Mouse (Mus musculus) C2C12 (cell line): ENCODE results near the gene C2cd4c. TPM values are rescaled to one million over a fixed set of nuclear protein-coding genes. Genes with fewer than 3 reads are reported as not detected.
A peak's percentile ranks its signal among the peaks of the same experiment; 100 is the strongest.

ENCODE experiments used
- H3K27me3 ChIP-seq: one replicate; pipeline ENCODE4 v1.6.1; 2011; ENCODE audit not compliant: control insufficient read depth, insufficient read depth, insufficient read length
- H3K36me3 ChIP-seq: one replicate; pipeline ENCODE4 v1.6.1; 2011; ENCODE audit not compliant: control insufficient read depth, insufficient read depth
- H3K4me3 ChIP-seq: one replicate; pipeline ENCODE4 v1.5.1; 2011; ENCODE audit warnings: mild to moderate bottlenecking, control low read depth; ENCODE audit not compliant: poor library complexity, insufficient read depth, severe bottlenecking
- H3K79me2 ChIP-seq: one replicate; pipeline ENCODE4 v1.6.1; 2011; ENCODE audit not compliant: control insufficient read depth, insufficient read depth
- H3K79me3 ChIP-seq: one replicate; pipeline ENCODE4 v1.6.1; 2011; ENCODE audit warnings: low read depth, control low read depth
- H3ac ChIP-seq: one replicate; pipeline ENCODE3; 2011; ENCODE audit warnings: low read depth; ENCODE audit not compliant: control insufficient read depth, insufficient read length
- CEBPB ChIP-seq: IDR thresholded peaks from one replicate; pipeline ENCODE4 v1.6.1; 2011; ENCODE audit warnings: low read depth, mild to moderate bottlenecking, control low read depth, moderate library complexity
- CTCF ChIP-seq: IDR thresholded peaks from one replicate; pipeline ENCODE4 v1.5.1; 2011; ENCODE audit not compliant: control insufficient read depth, insufficient read depth, insufficient read length
- FOSL1 ChIP-seq: IDR thresholded peaks from one replicate; pipeline ENCODE4 v1.8.0; 2011; ENCODE audit warnings: mild to moderate bottlenecking, low read length; ENCODE audit not compliant: poor library complexity, insufficient read depth, severe bottlenecking
- MAX ChIP-seq: IDR thresholded peaks from one replicate; pipeline ENCODE4 v1.6.1; 2011; ENCODE audit warnings: mild to moderate bottlenecking, control low read depth
- MYOD1 ChIP-seq: IDR thresholded peaks from one replicate; pipeline ENCODE4 v1.6.1; 2011; ENCODE audit warnings: low read depth; ENCODE audit not compliant: control insufficient read depth, insufficient read length
- MYOG ChIP-seq: IDR thresholded peaks from one replicate; pipeline ENCODE4 v1.6.1; 2011; ENCODE audit not compliant: control insufficient read depth, insufficient read length; ENCODE audit errors: extremely low read depth
- USF1 ChIP-seq: IDR thresholded peaks from one replicate; pipeline ENCODE4 v1.6.1; 2011; ENCODE audit warnings: low read depth, mild to moderate bottlenecking, control low read depth, moderate library complexity
- polyA plus RNA-seq: library from polyadenylated mRNA; unstranded; fragments of >200 nt; fragmentation: generic; extraction: Trizol; gene quantifications from one replicate; pipeline ENCODE4 v1.2.1, GENCODE M21; 2012; ENCODE audit warnings: missing spikeins

C2cd4c gene
- polyA plus RNA-seq, 1 experiment, result 0.07 TPM

GRCm38 (mm10) chr10:79586243-79586642 is 27.6 kb downstream of the C2cd4c start:
- H3K36me3 ChIP-seq, result no peaks in the 10 kb centered on the region

GRCm38 (mm10) chr10:79585723-79586122 is 28.1 kb downstream of the C2cd4c start:
- H3K79me2 ChIP-seq, result no peaks in the 10 kb centered on the region
- no peak overlapping the region for H3ac ChIP-seq
- no peak for TF ChIP-seq MYOD1
- no peaks in the 10 kb centered on the region for H3K36me3 ChIP-seq
- peaks cover 26% of the 10 kb centered on the region for H3K27me3 ChIP-seq
- H3K79me3 ChIP-seq, result no peaks in the 10 kb centered on the region
- no peak overlapping the region for H3K4me3 ChIP-seq

More at GRCm38 (mm10) chr10:79586243-79586642, 27.6 kb downstream of the C2cd4c start:
- no peaks in the 10 kb centered on the region for H3K79me2 ChIP-seq
- TF ChIP-seq USF1 (no peak), MAX (no peak), MYOD1 (no peak), FOSL1 (no peak), CEBPB (no peak), MYOG (no peak), CTCF (no peak)
- H3ac ChIP-seq, result no peak overlapping the region
- H3K4me3 ChIP-seq, result no peak overlapping the region
- H3K27me3 ChIP-seq, result peaks cover 26% of the 10 kb centered on the region
- no peaks in the 10 kb centered on the region for H3K79me3 ChIP-seq

- Histone ChIP-seq H3K27me3 (peaks cover 26% of the 10 kb centered on the region), H3K79me3 (no peaks in the 10 kb centered on the region), H3ac (no peak overlapping the region), H3K36me3 (no peaks in the 10 kb centered on the region), H3K79me2 (no peaks in the 10 kb centered on the region), H3K4me3 (no peak overlapping the region)
- TF ChIP-seq MYOG, result no peak
- no peak for TF ChIP-seq CEBPB
- TF ChIP-seq MAX, result no peak
- TF ChIP-seq USF1, result no peak
- no peak for TF ChIP-seq FOSL1
- no peak for TF ChIP-seq CTCF
- no peak for TF ChIP-seq MYOD1
Measured at GRCm38 (mm10) chr10:79585136-79585535, 28.7 kb downstream of the C2cd4c start.

- no peaks in the 10 kb centered on the region for H3K36me3 ChIP-seq
- H3K4me3 ChIP-seq, result no peak overlapping the region
- H3K79me3 ChIP-seq, result no peaks in the 10 kb centered on the region
- no peaks in the 10 kb centered on the region for H3K79me2 ChIP-seq
- no peak overlapping the region for H3ac ChIP-seq
- TF ChIP-seq USF1 (no peak), CTCF (no peak), MYOD1 (no peak)
- peaks cover 32% of the 10 kb centered on the region for H3K27me3 ChIP-seq
Measured at GRCm38 (mm10) chr10:79584426-79584825, 29.4 kb downstream of the C2cd4c start.

GRCm38 (mm10) chr10:79584021-79584420 is 29.8 kb downstream of the C2cd4c start:
- Histone ChIP-seq H3ac (no peak overlapping the region), H3K79me3 (no peaks in the 10 kb centered on the region), H3K79me2 (no peaks in the 10 kb centered on the region), H3K27me3 (peaks cover 36% of the 10 kb centered on the region), H3K4me3 (no peak overlapping the region), H3K36me3 (no peaks in the 10 kb centered on the region)
- TF ChIP-seq CEBPB (no peak), USF1 (no peak)

- peaks cover 35% of the 10 kb centered on the region for H3K27me3 ChIP-seq
- TF ChIP-seq MAX (no peak), CTCF (no peak), USF1 (no peak), FOSL1 (no peak), CEBPB (no peak), MYOG (no peak), MYOD1 (no peak)
Measured at GRCm38 (mm10) chr10:79581501-79581900, 32.3 kb downstream of the C2cd4c start.

GRCm38 (mm10) chr10:79580811-79581210 is 33.0 kb downstream of the C2cd4c start:
- H3ac ChIP-seq, result no peak overlapping the region
- TF ChIP-seq CTCF, result peak; percentile 23
- TF ChIP-seq CEBPB, result no peak
- no peak overlapping the region for H3K4me3 ChIP-seq
- H3K79me3 ChIP-seq, result no peaks in the 10 kb centered on the region
- no peaks in the 10 kb centered on the region for H3K79me2 ChIP-seq
- peaks cover 28% of the 10 kb centered on the region for H3K27me3 ChIP-seq
- H3K36me3 ChIP-seq, result no peaks in the 10 kb centered on the region

More at GRCm38 (mm10) chr10:79581501-79581900, 32.3 kb downstream of the C2cd4c start:
- no peak overlapping the region for H3ac ChIP-seq
- H3K36me3 ChIP-seq, result no peaks in the 10 kb centered on the region
- no peak overlapping the region for H3K4me3 ChIP-seq
- no peaks in the 10 kb centered on the region for H3K79me3 ChIP-seq
- no peaks in the 10 kb centered on the region for H3K79me2 ChIP-seq
